Mouse (Mus musculus): ENCODE measurements around the gene Otulin. TPM values are rescaled to one million over a fixed set of nuclear protein-coding genes. Genes with fewer than 3 reads are reported as not detected.

Otulin gene
- total and polyA plus RNA-seq, 3 experiments, result 33.8 to 40.3 (median 37.4) TPM

- DNase-seq (ENCODE audit: low spot score) (no peak), ATAC-seq (ENCODE audit: extremely low read depth, insufficient number of reproducible peaks, low FRiP score, poor library complexity, severe bottlenecking) (no peak)
- H3K9me3 ChIP-seq (replicated peaks), result peaks cover 10% of the 10 kb centered on the region
- no peaks in the 10 kb centered on the region for H3K4me1 ChIP-seq (ENCODE audit: insufficient read depth, low read depth, low read length)
- TF ChIP-seq CTCF (IDR thresholded peaks at IDR 0.05; ENCODE audit: low read depth, low read length), result no peak
- no peak for TF ChIP-seq GATA2 (IDR thresholded peaks at IDR 0.05; ENCODE audit: borderline replicate concordance, low read depth, low read length)
- H3K27me3 ChIP-seq (ENCODE audit: insufficient read depth, low read length), result no peaks in the 10 kb centered on the region; the same call in 1 of the 2 replicates
- H3K4me3 ChIP-seq (ENCODE audit: low read depth, low read length), result no peak overlapping the region
- no peaks in the 10 kb centered on the region for H3K36me3 ChIP-seq (replicated peaks)
Observed at GRCm38 (mm10) chr15:27661696-27662095, 31.2 kb upstream of the Otulin start.

GRCm38 (mm10) chr15:27659592-27660244 lies 29.2 kb upstream of the Otulin start:
- DNase-seq (ENCODE audit: low spot score) (no peak), ATAC-seq (ENCODE audit: extremely low read depth, insufficient number of reproducible peaks, low FRiP score, poor library complexity, severe bottlenecking) (no peak)
- Histone ChIP-seq H3K36me3 (replicated peaks) (no peaks in the 10 kb centered on the region), H3K4me1 (ENCODE audit: insufficient read depth, low read depth, low read length) (no peaks in the 10 kb centered on the region), H3K9me3 (replicated peaks) (peaks cover 10% of the 10 kb centered on the region), H3K27me3 (ENCODE audit: insufficient read depth, low read length) (no peaks in the 10 kb centered on the region), H3K4me3 (ENCODE audit: low read depth, low read length) (no peak overlapping the region)
- TF ChIP-seq POLR2AphosphoS5 (IDR thresholded peaks at IDR 0.05; ENCODE audit: insufficient replicate concordance, low read depth, low read length) (no peak), CTCF (IDR thresholded peaks at IDR 0.05; ENCODE audit: low read depth, low read length) (peak; percentile 41)

- H3K4me1 ChIP-seq (ENCODE audit: insufficient read depth, low read depth, low read length), result no peaks in the 10 kb centered on the region
- H3K4me3 ChIP-seq (ENCODE audit: low read depth, low read length), result no peak overlapping the region
- ATAC-seq (ENCODE audit: extremely low read depth, insufficient number of reproducible peaks, low FRiP score, poor library complexity, severe bottlenecking), result no peak
- H3K36me3 ChIP-seq (replicated peaks), result no peaks in the 10 kb centered on the region
- DNase-seq (ENCODE audit: low spot score), result no peak
- H3K9me3 ChIP-seq (replicated peaks), result peaks cover 10% of the 10 kb centered on the region
- no peaks in the 10 kb centered on the region for H3K27me3 ChIP-seq (ENCODE audit: insufficient read depth, low read length)
- TF ChIP-seq GATA2 (IDR thresholded peaks at IDR 0.05; ENCODE audit: borderline replicate concordance, low read depth, low read length) (no peak), POLR2AphosphoS5 (IDR thresholded peaks at IDR 0.05; ENCODE audit: insufficient replicate concordance, low read depth, low read length) (no peak), GATA1 (IDR thresholded peaks at IDR 0.05; ENCODE audit: borderline replicate concordance, low read length) (no peak), CTCF (IDR thresholded peaks at IDR 0.05; ENCODE audit: low read depth, low read length) (no peak), TAL1 (conservative IDR thresholded peaks at IDR 0.05; ENCODE audit: low read depth, low read length) (no peak)
Observed at GRCm38 (mm10) chr15:27659143-27659542, 28.6 kb upstream of the Otulin start.

GRCm38 (mm10) chr15:27658356-27658755 lies 27.9 kb upstream of the Otulin start:
- Histone ChIP-seq H3K4me3 (ENCODE audit: low read depth, low read length) (no peak overlapping the region), H3K4me1 (ENCODE audit: insufficient read depth, low read depth, low read length) (no peaks in the 10 kb centered on the region), H3K27me3 (ENCODE audit: insufficient read depth, low read length) (no peaks in the 10 kb centered on the region), H3K36me3 (replicated peaks) (no peaks in the 10 kb centered on the region), H3K9me3 (replicated peaks) (peaks cover 10% of the 10 kb centered on the region)
- ATAC-seq (ENCODE audit: extremely low read depth, insufficient number of reproducible peaks, low FRiP score, poor library complexity, severe bottlenecking), result no peak
- TF ChIP-seq GATA1 (IDR thresholded peaks at IDR 0.05; ENCODE audit: borderline replicate concordance, low read length), result no peak
- TF ChIP-seq TAL1 (conservative IDR thresholded peaks at IDR 0.05; ENCODE audit: low read depth, low read length), result no peak
- no peak for TF ChIP-seq CTCF (IDR thresholded peaks at IDR 0.05; ENCODE audit: low read depth, low read length)
- no peak for TF ChIP-seq GATA2 (IDR thresholded peaks at IDR 0.05; ENCODE audit: borderline replicate concordance, low read depth, low read length)
- no peak for TF ChIP-seq POLR2AphosphoS5 (IDR thresholded peaks at IDR 0.05; ENCODE audit: insufficient replicate concordance, low read depth, low read length)
- no peak for DNase-seq (ENCODE audit: low spot score)

GRCm38 (mm10) chr15:27657866-27658265 lies 27.4 kb upstream of the Otulin start:
- TF ChIP-seq TAL1 (conservative IDR thresholded peaks at IDR 0.05; ENCODE audit: low read depth, low read length), result no peak
- no peak for TF ChIP-seq GATA1 (IDR thresholded peaks at IDR 0.05; ENCODE audit: borderline replicate concordance, low read length)
- no peak for TF ChIP-seq CTCF (IDR thresholded peaks at IDR 0.05; ENCODE audit: low read depth, low read length)
- TF ChIP-seq POLR2AphosphoS5 (IDR thresholded peaks at IDR 0.05; ENCODE audit: insufficient replicate concordance, low read depth, low read length), result no peak
- no peak for TF ChIP-seq GATA2 (IDR thresholded peaks at IDR 0.05; ENCODE audit: borderline replicate concordance, low read depth, low read length)
- Histone ChIP-seq H3K36me3 (replicated peaks) (no peaks in the 10 kb centered on the region), H3K27me3 (ENCODE audit: insufficient read depth, low read length) (no peaks in the 10 kb centered on the region), H3K9me3 (replicated peaks) (peaks cover 10% of the 10 kb centered on the region), H3K4me3 (ENCODE audit: low read depth, low read length) (no peak overlapping the region), H3K4me1 (ENCODE audit: insufficient read depth, low read depth, low read length) (no peaks in the 10 kb centered on the region)
- no peak for DNase-seq (ENCODE audit: low spot score)
- ATAC-seq (ENCODE audit: extremely low read depth, insufficient number of reproducible peaks, low FRiP score, poor library complexity, severe bottlenecking), result no peak

GRCm38 (mm10) chr15:27656626-27657025 lies 26.1 kb upstream of the Otulin start:
- Histone ChIP-seq H3K36me3 (replicated peaks) (no peaks in the 10 kb centered on the region), H3K4me3 (ENCODE audit: low read depth, low read length) (no peak overlapping the region), H3K4me1 (ENCODE audit: insufficient read depth, low read depth, low read length) (no peaks in the 10 kb centered on the region), H3K9me3 (replicated peaks) (peaks cover 10% of the 10 kb centered on the region), H3K27me3 (ENCODE audit: insufficient read depth, low read length) (no peaks in the 10 kb centered on the region)
- TF ChIP-seq GATA1 (IDR thresholded peaks at IDR 0.05; ENCODE audit: borderline replicate concordance, low read length) (no peak), TAL1 (conservative IDR thresholded peaks at IDR 0.05; ENCODE audit: low read depth, low read length) (no peak), POLR2AphosphoS5 (IDR thresholded peaks at IDR 0.05; ENCODE audit: insufficient replicate concordance, low read depth, low read length) (no peak), GATA2 (IDR thresholded peaks at IDR 0.05; ENCODE audit: borderline replicate concordance, low read depth, low read length) (no peak), CTCF (IDR thresholded peaks at IDR 0.05; ENCODE audit: low read depth, low read length) (no peak)
- DNase-seq (ENCODE audit: low spot score), result no peak
- no peak for ATAC-seq (ENCODE audit: extremely low read depth, insufficient number of reproducible peaks, low FRiP score, poor library complexity, severe bottlenecking)

All from G1E (cell line).